Mouse (Mus musculus): ENCODE results near the gene Trpv3.
A peak's percentile ranks its signal among the peaks of the same experiment; 100 is the strongest.
"Not testable (repeated sequence)": the region's sequence is repeated elsewhere in the genome, so short reads cannot be mapped to it uniquely, and the experiment has no call there.

Gene Trpv3

GRCm38 (mm10) chr11:73260457-73260856, 6.7 kb upstream of the Trpv3 start:
- DNase-seq (ENCODE audit: low read depth, low spot score) = no peak
- no peaks in the 10 kb centered on the region for H3K36me3 ChIP-seq (ENCODE audit: control insufficient read depth, insufficient read depth, low read length, poor library complexity, severe bottlenecking)
- H3K27me3 ChIP-seq (ENCODE audit: control insufficient read depth, insufficient read depth, low read length, poor library complexity, severe bottlenecking) = no peaks in the 10 kb centered on the region

GRCm38 (mm10) chr11:73261385-73261784, 5.8 kb upstream of the Trpv3 start:
- Histone ChIP-seq H3K36me3 (ENCODE audit: control insufficient read depth, insufficient read depth, low read length, poor library complexity, severe bottlenecking) (no peaks in the 10 kb centered on the region), H3K27me3 (ENCODE audit: control insufficient read depth, insufficient read depth, low read length, poor library complexity, severe bottlenecking) (no peaks in the 10 kb centered on the region)
- no peak for DNase-seq (ENCODE audit: low read depth, low spot score)

DNA sequence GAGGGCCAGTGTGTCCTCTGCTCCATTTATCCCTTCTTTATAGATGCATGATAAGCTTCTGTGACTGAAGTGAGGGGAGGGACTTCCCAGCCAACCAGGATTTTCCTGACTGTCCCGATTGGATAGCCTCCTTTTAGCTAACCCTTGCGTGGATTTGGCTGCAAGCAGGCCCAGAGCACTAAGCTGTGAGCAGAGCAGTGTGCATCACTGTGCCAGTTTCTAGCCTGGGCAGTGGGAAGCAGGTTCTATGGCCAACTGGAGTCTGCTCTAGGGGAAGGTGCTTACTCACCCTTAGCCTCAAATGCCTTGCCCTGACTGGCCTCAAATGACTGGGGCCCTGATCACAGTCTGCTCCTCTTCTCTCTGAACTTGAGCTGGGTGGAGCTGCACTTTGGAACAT, 7.6 kb downstream of the Trpv3 start:
- no peak for DNase-seq (ENCODE audit: low read depth, low spot score)
- no peaks in the 10 kb centered on the region for H3K27me3 ChIP-seq (ENCODE audit: control insufficient read depth, insufficient read depth, low read length, poor library complexity, severe bottlenecking)
- no peaks in the 10 kb centered on the region for H3K36me3 ChIP-seq (ENCODE audit: control insufficient read depth, insufficient read depth, low read length, poor library complexity, severe bottlenecking)

DNA sequence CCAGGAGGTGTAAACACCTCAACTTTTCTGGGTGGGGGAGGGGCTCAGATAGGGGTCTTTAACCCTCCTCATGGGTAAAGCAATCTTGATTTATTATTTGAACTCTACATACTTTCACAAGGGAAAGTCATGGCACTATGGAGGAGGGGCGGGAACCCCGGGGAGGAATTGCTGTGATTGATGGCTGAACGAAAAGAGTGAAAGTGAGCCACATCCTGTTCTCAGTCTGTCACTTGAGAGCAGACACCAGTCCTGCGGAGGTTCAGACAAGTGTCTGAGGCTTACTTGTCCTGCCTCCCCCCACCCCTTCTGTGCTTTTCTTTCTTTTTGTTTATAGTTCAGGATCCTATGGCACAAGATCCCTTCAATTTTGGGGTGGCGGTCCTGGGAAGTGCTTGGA, 13.5 kb downstream of the Trpv3 start:
- Histone ChIP-seq H3K27me3 (ENCODE audit: control insufficient read depth, insufficient read depth, low read length, poor library complexity, severe bottlenecking) (no peaks in the 10 kb centered on the region), H3K36me3 (ENCODE audit: control insufficient read depth, insufficient read depth, low read length, poor library complexity, severe bottlenecking) (no peaks in the 10 kb centered on the region)
- no peak for DNase-seq (ENCODE audit: low read depth, low spot score)

GRCm38 (mm10) chr11:73281528-73282027, 14.4 kb downstream of the Trpv3 start:
- Histone ChIP-seq H3K27me3 (ENCODE audit: control insufficient read depth, insufficient read depth, low read length, poor library complexity, severe bottlenecking) (no peaks in the 10 kb centered on the region), H3K36me3 (ENCODE audit: control insufficient read depth, insufficient read depth, low read length, poor library complexity, severe bottlenecking) (no peaks in the 10 kb centered on the region)
- DNase-seq (ENCODE audit: low read depth, low spot score) = peak; percentile 4

GRCm38 (mm10) chr11:73283369-73283768, 16.2 kb downstream of the Trpv3 start:
- no peaks in the 10 kb centered on the region for H3K36me3 ChIP-seq (ENCODE audit: control insufficient read depth, insufficient read depth, low read length, poor library complexity, severe bottlenecking)
- DNase-seq (ENCODE audit: low read depth, low spot score) = no peak
- H3K27me3 ChIP-seq (ENCODE audit: control insufficient read depth, insufficient read depth, low read length, poor library complexity, severe bottlenecking) = no peaks in the 10 kb centered on the region

- Histone ChIP-seq H3K36me3 (ENCODE audit: control insufficient read depth, insufficient read depth, low read length, poor library complexity, severe bottlenecking) (no peaks in the 10 kb centered on the region), H3K27me3 (ENCODE audit: control insufficient read depth, insufficient read depth, low read length, poor library complexity, severe bottlenecking) (no peaks in the 10 kb centered on the region)
- no peak for DNase-seq (ENCODE audit: low read depth, low spot score)
Observed at GRCm38 (mm10) chr11:73283926-73284325, 16.7 kb downstream of the Trpv3 start.

DNA sequence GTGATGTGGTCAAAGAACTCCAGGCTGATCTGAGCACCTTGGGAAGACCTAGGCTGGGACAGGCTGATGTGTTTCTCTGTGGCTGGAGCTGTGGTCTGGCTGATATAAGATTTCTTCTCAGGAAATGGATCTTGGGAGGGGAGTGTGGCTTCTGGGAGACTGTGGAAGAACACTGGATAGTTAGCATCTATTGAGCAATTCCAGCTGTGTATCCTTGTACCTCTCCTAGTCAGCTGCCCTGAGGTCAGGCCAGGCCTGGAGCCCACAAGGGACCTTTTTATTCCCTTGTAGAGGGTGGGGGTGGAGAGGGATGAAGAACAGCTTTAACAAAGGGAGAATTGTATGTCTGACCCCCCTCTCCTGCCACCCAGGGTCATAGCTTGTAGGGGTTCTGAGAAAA, 17.2 kb downstream of the Trpv3 start:
- Histone ChIP-seq H3K36me3 (ENCODE audit: control insufficient read depth, insufficient read depth, low read length, poor library complexity, severe bottlenecking) (no peaks in the 10 kb centered on the region), H3K27me3 (ENCODE audit: control insufficient read depth, insufficient read depth, low read length, poor library complexity, severe bottlenecking) (no peaks in the 10 kb centered on the region)
- DNase-seq (ENCODE audit: low read depth, low spot score) = no peak

DNA sequence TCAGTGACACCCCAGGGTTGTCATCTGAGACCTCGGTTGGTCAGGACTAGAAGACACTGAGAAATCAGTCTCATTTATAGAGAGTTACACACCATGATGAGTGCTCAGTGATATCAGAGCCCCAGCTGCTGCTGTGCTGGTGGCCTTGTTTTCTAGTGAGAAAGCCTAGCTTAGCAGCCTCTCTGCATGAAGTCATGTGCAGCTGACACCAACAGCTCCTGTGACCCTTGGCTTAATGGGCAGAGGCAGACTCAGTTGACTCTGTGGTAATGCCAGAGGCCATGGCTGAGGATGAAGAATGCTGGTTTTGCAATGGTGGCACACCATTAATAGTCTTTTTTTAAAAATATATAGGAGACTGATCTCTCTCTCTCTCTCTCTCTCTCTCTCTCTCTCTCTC, 22.4 kb downstream of the Trpv3 start:
- Histone ChIP-seq H3K27me3 (ENCODE audit: control insufficient read depth, insufficient read depth, low read length, poor library complexity, severe bottlenecking) (no peaks in the 10 kb centered on the region), H3K36me3 (ENCODE audit: control insufficient read depth, insufficient read depth, low read length, poor library complexity, severe bottlenecking) (no peaks in the 10 kb centered on the region)
- DNase-seq (ENCODE audit: low read depth, low spot score) = no peak

GRCm38 (mm10) chr11:73303123-73303522, 35.9 kb downstream of the Trpv3 start:
- no peak for DNase-seq (ENCODE audit: low read depth, low spot score)
- Histone ChIP-seq H3K27me3 (ENCODE audit: control insufficient read depth, insufficient read depth, low read length, poor library complexity, severe bottlenecking) (no peaks in the 10 kb centered on the region), H3K36me3 (ENCODE audit: control insufficient read depth, insufficient read depth, low read length, poor library complexity, severe bottlenecking) (no peaks in the 10 kb centered on the region)

DNA sequence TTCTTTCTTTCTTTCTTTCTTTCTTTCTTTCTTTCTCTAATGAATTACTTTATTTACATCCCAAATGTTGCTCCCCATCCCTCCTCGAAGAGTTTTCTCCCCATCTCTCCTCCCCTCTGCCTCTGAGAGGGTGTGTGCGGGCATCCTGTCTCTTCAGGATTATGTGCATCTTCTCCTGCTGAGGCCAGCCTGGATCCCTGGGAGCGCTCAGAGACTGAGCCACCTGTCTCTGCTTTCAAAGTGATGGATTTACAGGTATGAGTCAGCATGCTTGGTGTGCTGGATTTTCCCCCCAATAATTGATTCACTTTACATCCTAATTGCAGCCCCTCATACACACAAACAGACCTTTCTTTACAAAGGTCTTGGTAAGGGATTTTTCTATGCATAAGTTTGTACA, 48.8 kb downstream of the Trpv3 start:
- H3K27me3 ChIP-seq (ENCODE audit: control insufficient read depth, insufficient read depth, low read length, poor library complexity, severe bottlenecking) = no peaks in the 10 kb centered on the region
- no peak for DNase-seq (ENCODE audit: low read depth, low spot score)
- H3K36me3 ChIP-seq (ENCODE audit: control insufficient read depth, insufficient read depth, low read length, poor library complexity, severe bottlenecking) = no peaks in the 10 kb centered on the region

DNA sequence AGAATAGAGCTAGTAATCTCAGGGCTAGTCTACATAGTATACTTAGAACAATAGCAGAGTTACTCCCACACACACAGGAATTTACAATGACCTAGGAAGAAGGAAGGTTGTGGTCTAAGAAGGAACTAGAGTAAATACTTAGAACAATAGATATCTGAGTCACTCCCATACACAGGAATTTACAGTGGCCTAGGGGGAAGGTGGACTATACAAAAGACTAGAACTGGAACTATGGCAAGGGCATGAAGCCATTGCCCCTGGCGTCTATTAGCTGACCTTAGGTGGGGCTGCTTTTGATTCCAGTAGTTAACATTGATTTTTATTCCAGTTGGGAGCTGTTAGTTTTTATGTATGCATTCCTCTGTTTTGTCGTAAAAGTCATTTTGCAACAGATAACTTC, 51.4 kb downstream of the Trpv3 start:
- not testable (repeated sequence) for H3K27me3 ChIP-seq (ENCODE audit: control insufficient read depth, insufficient read depth, low read length, poor library complexity, severe bottlenecking); DNase-seq (ENCODE audit: low read depth, low spot score); H3K36me3 ChIP-seq (ENCODE audit: control insufficient read depth, insufficient read depth, low read length, poor library complexity, severe bottlenecking)

GRCm38 (mm10) chr11:73321064-73321463, 53.9 kb downstream of the Trpv3 start:
- not testable (repeated sequence) for H3K36me3 ChIP-seq (ENCODE audit: control insufficient read depth, insufficient read depth, low read length, poor library complexity, severe bottlenecking); H3K27me3 ChIP-seq (ENCODE audit: control insufficient read depth, insufficient read depth, low read length, poor library complexity, severe bottlenecking); DNase-seq (ENCODE audit: low read depth, low spot score)

GRCm38 (mm10) chr11:73323906-73324830, 57.0 kb downstream of the Trpv3 start:
- no peaks in the 10 kb centered on the region for H3K27me3 ChIP-seq (ENCODE audit: control insufficient read depth, insufficient read depth, low read length, poor library complexity, severe bottlenecking)
- H3K36me3 ChIP-seq (ENCODE audit: control insufficient read depth, insufficient read depth, low read length, poor library complexity, severe bottlenecking) = no peaks in the 10 kb centered on the region
- DNase-seq (ENCODE audit: low read depth, low spot score) = no peak

DNA sequence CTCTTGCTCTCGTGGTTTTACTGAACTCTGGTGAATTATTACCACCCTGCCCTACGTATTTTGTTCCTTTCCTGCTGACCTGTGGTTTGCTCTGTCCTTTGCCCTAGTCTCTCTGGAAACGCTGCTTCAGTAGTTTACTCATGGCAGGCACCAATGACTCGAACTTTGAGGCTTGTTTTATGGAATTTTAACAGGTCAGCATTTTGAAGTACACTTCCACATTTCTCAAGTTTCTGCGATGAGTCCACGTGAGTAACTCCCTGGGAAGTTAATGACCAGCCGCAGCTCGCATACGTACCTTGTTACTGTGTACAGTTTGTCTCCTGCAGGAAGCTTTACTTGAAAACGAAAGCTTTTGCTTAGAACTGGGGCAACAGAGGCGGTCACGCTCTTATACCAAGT, 59.3 kb downstream of the Trpv3 start:
- Histone ChIP-seq H3K36me3 (ENCODE audit: control insufficient read depth, insufficient read depth, low read length, poor library complexity, severe bottlenecking) (no peaks in the 10 kb centered on the region), H3K27me3 (ENCODE audit: control insufficient read depth, insufficient read depth, low read length, poor library complexity, severe bottlenecking) (no peaks in the 10 kb centered on the region)
- no peak for DNase-seq (ENCODE audit: low read depth, low spot score)

GRCm38 (mm10) chr11:73327361-73327760, 60.2 kb downstream of the Trpv3 start:
- H3K36me3 ChIP-seq (ENCODE audit: control insufficient read depth, insufficient read depth, low read length, poor library complexity, severe bottlenecking) = no peaks in the 10 kb centered on the region
- no peak for DNase-seq (ENCODE audit: low read depth, low spot score)
- no peaks in the 10 kb centered on the region for H3K27me3 ChIP-seq (ENCODE audit: control insufficient read depth, insufficient read depth, low read length, poor library complexity, severe bottlenecking)
